Mouse (Mus musculus) neural tube, embryonic 14.5 days (tissue): Measurements from ENCODE around the gene Zswim1. TPM values are rescaled to one million over a fixed set of nuclear protein-coding genes. Genes with fewer than 3 reads are reported as not detected.

Experiments
- ATAC-seq: fragments of 200-750 bp; cut with Nextera tagmentation; 2 replicates; pipeline ENCODE4 v1.8.0; 2017; ENCODE audit warnings: low read depth, mild to moderate bottlenecking, moderate TSS enrichment, moderate library complexity
- H3K27ac ChIP-seq: fragments of 300-500 bp; sonication (generic); 2 replicates; pipeline ENCODE4 v1.5.1; 2014; ENCODE audit warnings: low read depth, mild to moderate bottlenecking, control low read depth, low read length, moderate library complexity, mixed read lengths
- H3K27me3 ChIP-seq: fragments of 300-500 bp; sonication (generic); 2 replicates; pipeline ENCODE4 v1.6.1; 2014; ENCODE audit warnings: low read length; ENCODE audit not compliant: control insufficient read depth, insufficient read depth
- H3K36me3 ChIP-seq: fragments of 300-500 bp; sonication (generic); 2 replicates; pipeline ENCODE4 v1.6.1; 2014; ENCODE audit warnings: low read length, mixed read lengths; ENCODE audit not compliant: control insufficient read depth, insufficient read depth
- H3K4me1 ChIP-seq: fragments of 300-500 bp; sonication (generic); 2 replicates; pipeline ENCODE4 v1.6.1; 2014; ENCODE audit warnings: low read length; ENCODE audit not compliant: control insufficient read depth, insufficient read depth
- H3K4me2 ChIP-seq: fragments of 300-500 bp; sonication (generic); 2 replicates; pipeline ENCODE4 v1.6.1; 2014; ENCODE audit warnings: mild to moderate bottlenecking, low read depth, low read length, control low read depth
- H3K4me3 ChIP-seq: fragments of 300-500 bp; sonication (generic); 2 replicates; pipeline ENCODE4 v1.5.1; 2014; ENCODE audit warnings: low read depth, low read length, control low read depth, mixed read lengths
- H3K9ac ChIP-seq: fragments of 300-500 bp; sonication (generic); replicated peaks from 2 replicates; pipeline ENCODE4 v1.6.1; 2014; ENCODE audit warnings: low read depth, mild to moderate bottlenecking, control low read depth, low read length, mixed read lengths
- H3K9me3 ChIP-seq: fragments of 300-500 bp; sonication (generic); 2 replicates; pipeline ENCODE4 v1.6.1; 2016; ENCODE audit warnings: low read length; ENCODE audit not compliant: control insufficient read depth
- WGBS: fragments of 180-500 bp; shearing (Covaris S2); extraction: QIAGEN DNeasy Blood & Tissue Kit; methylation state at CpG from one replicate; pipeline ENCODE4 v1.1.7; 2014; 5-methylcytosine and 5-hydroxymethylcytosine counted together
- polyA plus RNA-seq: library from polyadenylated mRNA; unstranded; fragments of >200 nt; fragmentation: Nextera tagmentation; extraction: Ambion mirVana; gene quantifications from 2 replicates; pipeline ENCODE4 v1.2.1, GENCODE M21; 2014

Gene Zswim1
- polyA plus RNA-seq: 28.1 and 29.3 TPM in 2 replicates

GRCm38 (mm10) chr2:164822636-164823165 is at the start of gene Zswim1:
TSS of gene Zswim1 (plus strand) at chr2:164822686.
- Histone ChIP-seq H3K9ac (peak within 1 kb of the TSS; percentile 66), H3K9me3 (no peaks in the 10 kb centered on the region), H3K4me2 (peak within 1 kb of the TSS; percentile 48), H3K4me3 (peak within 1 kb of the TSS; percentile 57), H3K27ac (peak within 1 kb of the TSS; percentile 92), H3K36me3 (peaks cover 30% of the 10 kb centered on the region), H3K4me1 (peaks cover 4% of the 10 kb centered on the region; the same call in 1 of the 2 replicates), H3K27me3 (no peaks in the 10 kb centered on the region)
- under 1% methylated on average over 32 of the region's 32 CpGs for WGBS
- ATAC-seq: peak; percentile 99

DNA sequence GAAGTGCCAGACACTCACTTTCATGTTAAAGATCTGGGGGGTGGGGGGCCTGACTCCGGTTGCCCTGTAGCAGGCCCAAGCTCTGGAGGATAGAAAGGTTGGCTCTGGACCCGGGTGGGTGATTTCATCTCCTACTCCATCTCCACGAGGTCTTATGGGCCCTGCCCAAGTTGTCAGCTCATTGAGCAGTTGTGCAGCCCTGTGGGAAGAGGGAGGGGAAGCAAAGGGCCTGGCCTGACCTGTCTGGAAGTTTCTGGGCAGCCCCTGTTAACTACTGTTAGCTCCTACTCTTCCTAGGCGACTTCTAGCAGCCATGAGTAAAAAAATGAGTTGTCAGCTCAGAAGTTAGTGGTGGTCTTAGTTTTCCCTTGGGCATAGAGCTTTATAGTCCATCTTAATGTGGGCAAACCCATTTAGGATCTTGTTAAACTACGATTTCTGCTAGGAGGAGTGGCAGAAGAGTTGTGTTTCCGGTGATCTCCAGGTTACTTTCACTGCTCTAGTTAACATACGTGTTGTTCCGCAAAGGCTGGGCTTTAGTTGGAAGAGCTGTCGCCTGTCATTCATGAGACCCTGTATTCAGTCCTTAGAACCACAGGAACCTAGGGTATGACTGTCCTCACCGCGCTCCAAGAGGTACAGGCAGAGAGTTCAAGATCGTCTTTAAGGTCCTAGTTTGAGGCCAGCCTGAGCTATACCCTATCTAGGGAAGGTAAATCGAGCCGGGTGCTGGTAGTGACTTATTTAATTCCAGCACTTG is 49.1 kb upstream of the Zswim1 start:
- no peak for ATAC-seq
- Histone ChIP-seq H3K4me2 (no peak overlapping the region), H3K9ac (no peak overlapping the region), H3K36me3 (no peaks in the 10 kb centered on the region), H3K27ac (no peak overlapping the region), H3K9me3 (no peaks in the 10 kb centered on the region), H3K4me1 (peaks cover 12% of the 10 kb centered on the region), H3K27me3 (no peaks in the 10 kb centered on the region), H3K4me3 (no peak overlapping the region)
- WGBS: 79% methylated on average over 14 of the region's 14 CpGs

- Histone ChIP-seq H3K4me3 (no peak overlapping the region), H3K4me1 (peaks cover 12% of the 10 kb centered on the region), H3K9ac (no peak overlapping the region), H3K27ac (no peak overlapping the region), H3K36me3 (no peaks in the 10 kb centered on the region), H3K27me3 (no peaks in the 10 kb centered on the region), H3K9me3 (no peaks in the 10 kb centered on the region), H3K4me2 (no peak overlapping the region)
- ATAC-seq: no peak
- WGBS: 88% methylated on average over 5 of the region's 5 CpGs
Measured at GRCm38 (mm10) chr2:164773989-164774364, 48.5 kb upstream of the Zswim1 start.

DNA sequence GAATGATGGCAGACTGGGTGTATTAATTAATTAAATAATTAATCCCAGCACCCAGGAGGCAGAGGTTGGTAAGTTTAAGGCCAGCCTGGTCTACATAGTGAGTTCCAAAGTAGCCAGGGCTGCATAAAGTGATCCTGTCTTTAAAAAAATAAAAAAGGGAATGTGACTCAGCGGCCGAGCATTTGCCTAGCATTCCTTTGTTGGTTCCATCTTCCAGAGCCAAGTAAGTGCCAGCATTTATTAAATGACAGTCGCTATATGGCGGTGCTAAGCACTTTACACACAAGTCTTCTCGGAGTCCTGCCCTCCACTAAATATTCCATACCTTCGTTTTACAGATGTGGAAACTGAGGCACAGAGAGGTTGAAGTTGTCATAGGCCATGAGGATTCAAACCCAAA is 46.4 kb upstream of the Zswim1 start:
- Histone ChIP-seq H3K4me1 (0 out of 2 replicates have a peak, but pooled peaks cover 2% of the 10 kb centered on the region), H3K9ac (no peak overlapping the region), H3K9me3 (no peaks in the 10 kb centered on the region), H3K4me2 (no peak overlapping the region), H3K4me3 (no peak overlapping the region), H3K27ac (no peak overlapping the region), H3K27me3 (no peaks in the 10 kb centered on the region), H3K36me3 (no peaks in the 10 kb centered on the region)
- ATAC-seq: no peak
- 89% methylated on average over 6 of the region's 6 CpGs for WGBS

DNA sequence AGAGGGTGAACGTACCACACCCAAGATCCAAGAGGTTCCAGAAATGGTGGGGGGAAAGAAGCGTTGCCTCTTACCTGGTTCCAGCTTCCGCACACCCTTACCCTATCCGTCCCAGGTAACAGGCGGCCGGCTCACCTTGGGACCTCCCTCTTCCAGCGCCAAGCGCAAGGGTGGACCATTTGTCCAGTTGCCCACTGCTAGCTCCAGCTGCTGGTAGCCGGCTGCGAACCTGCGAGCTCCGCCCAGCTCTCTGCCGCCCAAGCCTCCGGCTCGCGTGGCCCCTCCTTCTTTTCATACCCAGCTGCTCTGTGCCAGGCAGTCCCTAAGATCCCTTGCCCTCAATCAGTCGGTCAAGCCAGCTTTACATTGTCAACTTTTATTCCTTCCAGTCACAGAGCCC is 45.7 kb upstream of the Zswim1 start:
- H3K4me1 ChIP-seq: no peaks in the 10 kb centered on the region
- H3K27ac ChIP-seq: no peak overlapping the region
- no peak overlapping the region for H3K4me3 ChIP-seq
- no peaks in the 10 kb centered on the region for H3K27me3 ChIP-seq
- H3K9me3 ChIP-seq: no peaks in the 10 kb centered on the region
- no peak for ATAC-seq
- no peak overlapping the region for H3K4me2 ChIP-seq
- no peaks in the 10 kb centered on the region for H3K36me3 ChIP-seq
- 68% methylated on average over 17 of the region's 17 CpGs for WGBS
- no peak overlapping the region for H3K9ac ChIP-seq

DNA sequence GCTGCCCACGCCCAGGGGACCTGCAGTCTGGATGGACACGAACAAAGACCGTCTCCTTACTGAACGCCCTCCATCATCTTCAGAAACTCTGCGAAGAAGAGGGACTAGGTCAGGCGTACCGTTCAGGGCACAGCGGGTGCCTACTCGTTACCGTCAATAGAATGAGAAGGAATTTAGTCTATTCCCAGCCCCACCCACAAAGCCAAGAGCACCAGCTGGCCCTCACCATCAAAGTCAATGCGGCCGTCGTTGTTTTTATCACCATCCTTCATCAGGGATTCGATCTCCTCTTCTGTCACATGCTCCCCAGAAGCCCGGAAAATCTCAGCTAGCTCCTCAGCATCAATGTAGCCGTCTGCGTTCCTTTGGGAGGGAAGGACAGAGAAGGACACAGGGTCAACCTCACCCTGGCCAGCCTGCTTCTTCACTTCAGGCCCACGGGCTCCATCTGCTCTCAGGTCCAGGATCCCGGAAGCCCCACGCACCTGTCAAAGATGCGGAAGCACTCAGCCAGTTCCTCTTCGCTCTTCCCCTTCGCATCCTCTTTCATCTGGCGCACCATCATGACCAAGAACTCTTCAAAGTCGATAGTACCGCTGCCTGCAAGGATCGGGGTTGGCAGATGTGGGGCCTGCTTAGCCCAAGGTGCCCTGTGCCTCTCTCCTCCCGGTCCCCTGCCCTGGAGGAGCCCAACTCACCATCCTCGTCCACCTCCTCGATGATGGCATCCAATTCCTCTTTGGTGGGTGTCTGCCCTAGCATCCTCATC is 45.1 kb upstream of the Zswim1 start:
- 85% methylated on average over 30 of the region's 30 CpGs for WGBS
- no peaks in the 10 kb centered on the region for H3K36me3 ChIP-seq
- no peak overlapping the region for H3K4me3 ChIP-seq
- no peaks in the 10 kb centered on the region for H3K9me3 ChIP-seq
- H3K27me3 ChIP-seq: no peaks in the 10 kb centered on the region
- no peaks in the 10 kb centered on the region for H3K4me1 ChIP-seq
- no peak for ATAC-seq
- H3K9ac ChIP-seq: no peak overlapping the region
- H3K4me2 ChIP-seq: no peak overlapping the region
- H3K27ac ChIP-seq: no peak overlapping the region

DNA sequence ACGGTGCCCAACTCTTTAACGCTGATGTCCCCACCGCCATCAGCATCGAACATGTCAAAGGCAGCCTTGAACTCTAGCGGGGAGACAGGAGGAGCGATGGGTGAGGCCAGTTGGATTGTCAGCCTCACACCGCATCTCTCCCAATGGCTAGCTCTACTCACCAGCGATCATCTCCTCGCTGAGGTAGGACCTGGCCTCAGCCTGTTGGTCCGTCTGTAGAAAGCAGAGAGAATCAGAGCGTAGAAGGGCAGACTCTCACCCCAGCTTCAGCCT is 44.5 kb upstream of the Zswim1 start:
- 92% methylated on average over 11 of the region's 11 CpGs for WGBS

GRCm38 (mm10) chr2:164778809-164779208 is 43.7 kb upstream of the Zswim1 start:
- no peak overlapping the region for H3K9ac ChIP-seq
- no peak overlapping the region for H3K27ac ChIP-seq
- H3K9me3 ChIP-seq: no peaks in the 10 kb centered on the region
- ATAC-seq: no peak
- no peaks in the 10 kb centered on the region for H3K4me1 ChIP-seq
- WGBS: 87% methylated on average over 7 of the region's 7 CpGs
- no peaks in the 10 kb centered on the region for H3K36me3 ChIP-seq
- H3K27me3 ChIP-seq: no peaks in the 10 kb centered on the region
- H3K4me2 ChIP-seq: no peak overlapping the region
- no peak overlapping the region for H3K4me3 ChIP-seq

More for the DNA sequence above, 44.5 kb upstream of the Zswim1 start:
- no peak overlapping the region for H3K4me2 ChIP-seq
- H3K27ac ChIP-seq: no peak overlapping the region
- no peaks in the 10 kb centered on the region for H3K4me1 ChIP-seq
- no peaks in the 10 kb centered on the region for H3K27me3 ChIP-seq
- no peak overlapping the region for H3K4me3 ChIP-seq
- no peak for ATAC-seq
- H3K9me3 ChIP-seq: no peaks in the 10 kb centered on the region
- no peak overlapping the region for H3K9ac ChIP-seq
- H3K36me3 ChIP-seq: no peaks in the 10 kb centered on the region

DNA sequence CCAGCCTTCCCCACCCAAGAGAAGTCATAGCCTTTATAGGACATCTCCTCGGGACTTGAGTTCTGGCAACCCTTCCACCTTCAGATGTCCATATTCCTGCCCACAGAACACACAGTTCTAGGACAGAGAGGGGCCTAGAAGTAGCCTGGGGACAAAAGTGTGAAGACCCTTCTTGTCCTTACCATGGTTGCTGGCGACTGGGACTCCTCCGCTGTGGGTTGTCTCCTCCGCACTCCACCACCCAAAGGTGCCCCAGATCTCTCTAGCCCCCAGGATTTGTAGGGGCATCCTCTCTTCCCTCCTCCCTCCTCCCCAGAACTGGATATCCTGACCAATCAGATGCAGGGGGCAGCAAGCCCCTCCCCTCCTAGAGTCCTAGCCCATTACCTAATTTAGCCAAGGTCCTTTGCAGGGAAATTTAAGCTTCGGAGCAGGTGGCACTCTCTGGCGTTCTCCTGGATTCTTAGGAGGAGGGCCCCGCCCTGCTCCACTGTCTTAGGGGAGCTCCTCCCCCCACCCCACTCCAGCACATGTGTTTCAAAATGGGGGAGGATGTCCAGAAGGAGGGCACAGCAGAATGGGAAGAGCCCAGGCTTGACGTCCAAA is 42.9 kb upstream of the Zswim1 start, which contains the start of gene Tnnc2:
Gene Tnnc2 (minus strand): TSS at position 487 of the 606 bp plus-strand sequence.
- Histone ChIP-seq H3K27ac (no peak within 1 kb of the TSS), H3K4me3 (no peak within 1 kb of the TSS), H3K9me3 (no peaks in the 10 kb centered on the region), H3K4me1 (no peaks in the 10 kb centered on the region), H3K4me2 (no peak within 1 kb of the TSS), H3K9ac (no peak within 1 kb of the TSS), H3K36me3 (no peaks in the 10 kb centered on the region), H3K27me3 (no peaks in the 10 kb centered on the region)
- WGBS: 76% methylated on average over 8 of the region's 8 CpGs
- ATAC-seq: no peak
